Mouse (Mus musculus) midbrain, embryonic 10.5 days (tissue): ENCODE measurements around the gene Fam160b1. TPM values are rescaled to one million over a fixed set of nuclear protein-coding genes. Genes with fewer than 3 reads are reported as not detected.

Experiments
- DNase-seq: peaks from one replicate; pipeline ENCODE4 v3.0.0-alpha.2; 2017; ENCODE audit warnings: low spot score
- H3K27ac ChIP-seq: fragments of 300-500 bp; sonication (generic); replicated peaks from 2 replicates; pipeline ENCODE4 v1.5.1; 2016; ENCODE audit warnings: mild to moderate bottlenecking
- H3K27me3 ChIP-seq: fragments of 300-500 bp; sonication (generic); 2 replicates; pipeline ENCODE4 v1.6.1; 2016; ENCODE audit warnings: low read depth, mild to moderate bottlenecking; ENCODE audit not compliant: poor library complexity, severe bottlenecking
- H3K36me3 ChIP-seq: fragments of 300-500 bp; sonication (generic); 2 replicates; pipeline ENCODE4 v1.6.1; 2016; ENCODE audit warnings: mild to moderate bottlenecking, moderate library complexity
- H3K4me1 ChIP-seq: fragments of 300-500 bp; sonication (generic); 2 replicates; pipeline ENCODE4 v1.6.1; 2016
- H3K4me3 ChIP-seq: fragments of 300-500 bp; sonication (generic); 2 replicates; pipeline ENCODE4 v1.5.1; 2016; ENCODE audit warnings: mild to moderate bottlenecking, moderate library complexity
- H3K9me3 ChIP-seq: fragments of 300-500 bp; sonication (generic); replicated peaks from 2 replicates; pipeline ENCODE4 v1.6.1; 2016; ENCODE audit warnings: mild to moderate bottlenecking
- WGBS: fragments of 180-500 bp; shearing (Covaris S2); methylation state at CpG from one replicate; pipeline ENCODE4 v1.1.7; 2016; 5-methylcytosine and 5-hydroxymethylcytosine counted together
- polyA plus RNA-seq: library from polyadenylated mRNA; unstranded; fragments of >200 nt; fragmentation: Nextera tagmentation; extraction: Ambion mirVana; gene quantifications from 2 replicates; pipeline ENCODE4 v1.2.1, GENCODE M21; 2016

Fam160b1 gene
- polyA plus RNA-seq, 1 experiment from 2014 or later: 10.2 TPM

GRCm38 (mm10) chr19:57353228-57353627, 7.3 kb upstream of the Fam160b1 start:
- Histone ChIP-seq H3K4me1 (peaks cover 13% of the 10 kb centered on the region), H3K27me3 (no peaks in the 10 kb centered on the region), H3K27ac (no peak overlapping the region), H3K9me3 (no peaks in the 10 kb centered on the region), H3K36me3 (0 out of 2 replicates have a peak, but pooled peaks cover 1% of the 10 kb centered on the region), H3K4me3 (no peak overlapping the region)
- 90% methylated on average over 10 of the region's 10 CpGs for WGBS
- DNase-seq: no peak

GRCm38 (mm10) chr19:57354050-57354449, 6.4 kb upstream of the Fam160b1 start:
- 94% methylated on average over 11 of the region's 11 CpGs for WGBS
- H3K27me3 ChIP-seq: no peaks in the 10 kb centered on the region
- DNase-seq: no peak

DNA sequence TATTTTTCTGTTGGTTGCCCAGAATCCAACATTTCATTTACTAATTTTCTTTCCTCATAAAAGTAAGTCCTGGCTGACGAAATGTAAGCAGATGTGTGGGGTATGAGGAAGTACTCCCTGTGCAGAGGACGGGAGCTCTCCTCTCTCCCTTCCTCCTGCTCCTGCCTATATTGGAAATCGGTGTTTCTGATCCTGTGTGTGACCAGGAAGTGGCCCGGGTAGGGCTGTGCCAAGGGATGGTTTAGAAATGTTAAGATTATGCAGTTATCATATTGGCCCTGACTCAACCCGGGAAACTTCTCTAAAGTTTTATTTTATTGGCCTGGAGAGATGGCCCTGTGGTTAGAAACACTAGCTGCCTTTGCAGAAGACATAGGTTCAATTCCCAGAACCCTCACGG, 5.8 kb upstream of the Fam160b1 start:
- Histone ChIP-seq H3K4me1 (peaks cover 25% of the 10 kb centered on the region), H3K9me3 (no peaks in the 10 kb centered on the region), H3K4me3 (no peak overlapping the region), H3K36me3 (0 out of 2 replicates have a peak, but pooled peaks cover 5% of the 10 kb centered on the region), H3K27ac (no peak overlapping the region), H3K27me3 (no peaks in the 10 kb centered on the region)
- DNase-seq: no peak
- 92% methylated on average over 6 of the region's 6 CpGs for WGBS

More at GRCm38 (mm10) chr19:57354050-57354449, 6.4 kb upstream of the Fam160b1 start:
- Histone ChIP-seq H3K36me3 (0 out of 2 replicates have a peak, but pooled peaks cover 5% of the 10 kb centered on the region), H3K4me3 (no peak overlapping the region), H3K4me1 (peaks cover 20% of the 10 kb centered on the region), H3K27ac (no peak overlapping the region), H3K9me3 (no peaks in the 10 kb centered on the region)

DNA sequence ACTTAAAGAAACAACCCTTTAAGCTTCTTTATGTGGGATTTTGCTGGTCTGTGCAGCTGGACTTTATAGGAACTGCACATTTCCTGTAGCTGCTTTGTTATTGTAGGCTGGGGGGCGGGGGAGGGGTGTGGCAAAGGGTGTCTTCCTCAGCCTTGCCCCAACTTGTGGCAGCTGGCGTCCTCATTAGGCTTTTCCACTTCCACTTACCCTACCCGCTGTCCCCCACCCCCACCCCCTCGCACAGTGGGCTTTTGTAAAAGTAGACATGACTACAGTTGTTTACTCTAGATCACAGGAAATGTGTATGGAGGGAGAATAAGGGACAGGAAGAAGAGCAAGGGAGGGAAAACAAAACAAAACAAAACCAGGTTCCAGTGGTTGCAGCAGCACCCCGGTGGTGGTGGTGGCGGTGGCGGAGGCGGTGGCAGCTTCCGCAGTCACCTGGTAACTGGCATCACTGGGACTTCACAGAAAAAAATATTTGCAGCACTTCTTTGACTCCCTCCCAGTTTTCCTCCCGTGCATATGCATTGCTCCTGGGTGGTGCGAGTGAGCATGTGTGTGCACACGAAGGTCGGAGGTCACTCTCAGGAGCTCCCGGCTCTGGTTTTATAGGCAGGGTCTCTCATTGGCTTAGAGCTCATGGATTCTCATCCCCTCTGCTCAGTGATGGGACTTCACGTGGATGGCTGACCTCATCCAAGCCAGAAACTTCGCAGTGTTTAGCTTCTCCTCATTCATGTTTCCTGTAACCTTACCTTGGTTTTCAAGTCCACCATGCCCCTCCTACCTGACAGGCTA, 4.8 kb upstream of the Fam160b1 start:
- H3K4me1 ChIP-seq: peaks cover 32% of the 10 kb centered on the region
- no peaks in the 10 kb centered on the region for H3K9me3 ChIP-seq
- 0 out of 2 replicates have a peak overlapping the region, but pooled peaks have one; percentile 17 for H3K27ac ChIP-seq
- 0 out of 2 replicates have a peak, but pooled peaks cover 5% of the 10 kb centered on the region for H3K36me3 ChIP-seq
- DNase-seq: no peak
- 84% methylated on average over 16 of the region's 16 CpGs for WGBS
- no peak overlapping the region for H3K4me3 ChIP-seq
- no peaks in the 10 kb centered on the region for H3K27me3 ChIP-seq

DNA sequence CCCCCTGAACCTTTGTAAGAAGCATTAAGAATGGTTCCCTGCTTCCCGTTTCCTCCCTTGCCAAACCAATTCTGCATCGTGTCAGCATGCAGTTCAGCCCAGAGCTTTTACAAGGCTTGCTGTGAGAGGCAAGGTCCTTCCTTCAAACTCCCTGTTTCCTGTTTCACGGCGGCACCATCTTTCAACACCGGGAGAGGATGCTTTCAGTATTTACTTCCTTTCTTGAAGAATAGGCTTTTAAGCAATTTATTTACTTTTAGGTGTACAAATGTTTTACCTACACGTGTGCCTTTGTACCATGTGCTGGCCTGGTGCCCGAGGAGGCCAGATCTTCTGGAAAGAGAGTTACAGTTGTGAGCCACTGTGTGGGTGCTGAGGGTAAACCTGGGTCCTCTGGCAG, 4.2 kb upstream of the Fam160b1 start:
- no peaks in the 10 kb centered on the region for H3K9me3 ChIP-seq
- peaks cover 32% of the 10 kb centered on the region for H3K4me1 ChIP-seq
- H3K4me3 ChIP-seq: no peak overlapping the region
- H3K27me3 ChIP-seq: no peaks in the 10 kb centered on the region
- DNase-seq: no peak
- 85% methylated on average over 7 of the region's 7 CpGs for WGBS
- no peak overlapping the region for H3K27ac ChIP-seq
- 0 out of 2 replicates have a peak, but pooled peaks cover 5% of the 10 kb centered on the region for H3K36me3 ChIP-seq

GRCm38 (mm10) chr19:57357244-57357643, 3.2 kb upstream of the Fam160b1 start:
- no peak for DNase-seq
- 85% methylated on average over 6 of the region's 6 CpGs for WGBS
- no peaks in the 10 kb centered on the region for H3K9me3 ChIP-seq
- 0 out of 2 replicates have a peak, but pooled peaks cover 5% of the 10 kb centered on the region for H3K36me3 ChIP-seq
- H3K27ac ChIP-seq: no peak overlapping the region
- H3K27me3 ChIP-seq: no peaks in the 10 kb centered on the region
- peaks cover 36% of the 10 kb centered on the region for H3K4me1 ChIP-seq
- no peak overlapping the region for H3K4me3 ChIP-seq

- no peak overlapping the region for H3K4me3 ChIP-seq
- WGBS: 92% methylated on average over 5 of the region's 5 CpGs
These were observed 2.7 kb upstream of the Fam160b1 start for GRCm38 (mm10) chr19:57357811-57358210.

DNA sequence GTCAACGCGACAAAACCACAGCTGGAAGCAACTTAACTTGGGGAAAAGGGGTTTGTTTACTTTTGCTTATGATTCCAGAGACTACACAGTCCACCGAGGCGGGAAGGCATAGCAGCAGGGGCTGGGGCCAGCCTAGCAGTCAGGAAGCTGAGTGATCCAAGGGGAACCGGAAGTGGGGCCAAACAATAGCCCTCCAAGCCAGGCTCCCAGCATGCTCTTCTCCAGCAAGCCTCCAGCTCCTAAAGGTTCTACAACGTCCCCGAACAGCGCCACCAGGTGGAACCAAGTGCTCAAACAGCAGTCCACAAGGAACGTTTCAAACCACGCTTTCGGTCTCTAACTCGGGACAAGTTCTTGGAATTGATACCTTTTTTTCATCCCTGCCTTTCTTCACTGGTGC, 2.2 kb upstream of the Fam160b1 start:
- Histone ChIP-seq H3K27ac (0 out of 2 replicates have a peak overlapping the region, but pooled peaks have one; percentile 42), H3K4me3 (no peak overlapping the region), H3K4me1 (peaks cover 47% of the 10 kb centered on the region), H3K9me3 (no peaks in the 10 kb centered on the region), H3K36me3 (0 out of 2 replicates have a peak, but pooled peaks cover 5% of the 10 kb centered on the region), H3K27me3 (no peaks in the 10 kb centered on the region)
- WGBS: 84% methylated on average over 12 of the region's 12 CpGs
- DNase-seq: no peak

More at GRCm38 (mm10) chr19:57357811-57358210, 2.7 kb upstream of the Fam160b1 start:
- Histone ChIP-seq H3K36me3 (0 out of 2 replicates have a peak, but pooled peaks cover 5% of the 10 kb centered on the region), H3K27ac (0 out of 2 replicates have a peak overlapping the region, but pooled peaks have one; percentile 42), H3K9me3 (no peaks in the 10 kb centered on the region), H3K27me3 (no peaks in the 10 kb centered on the region), H3K4me1 (peaks cover 42% of the 10 kb centered on the region)
- DNase-seq: no peak

DNA sequence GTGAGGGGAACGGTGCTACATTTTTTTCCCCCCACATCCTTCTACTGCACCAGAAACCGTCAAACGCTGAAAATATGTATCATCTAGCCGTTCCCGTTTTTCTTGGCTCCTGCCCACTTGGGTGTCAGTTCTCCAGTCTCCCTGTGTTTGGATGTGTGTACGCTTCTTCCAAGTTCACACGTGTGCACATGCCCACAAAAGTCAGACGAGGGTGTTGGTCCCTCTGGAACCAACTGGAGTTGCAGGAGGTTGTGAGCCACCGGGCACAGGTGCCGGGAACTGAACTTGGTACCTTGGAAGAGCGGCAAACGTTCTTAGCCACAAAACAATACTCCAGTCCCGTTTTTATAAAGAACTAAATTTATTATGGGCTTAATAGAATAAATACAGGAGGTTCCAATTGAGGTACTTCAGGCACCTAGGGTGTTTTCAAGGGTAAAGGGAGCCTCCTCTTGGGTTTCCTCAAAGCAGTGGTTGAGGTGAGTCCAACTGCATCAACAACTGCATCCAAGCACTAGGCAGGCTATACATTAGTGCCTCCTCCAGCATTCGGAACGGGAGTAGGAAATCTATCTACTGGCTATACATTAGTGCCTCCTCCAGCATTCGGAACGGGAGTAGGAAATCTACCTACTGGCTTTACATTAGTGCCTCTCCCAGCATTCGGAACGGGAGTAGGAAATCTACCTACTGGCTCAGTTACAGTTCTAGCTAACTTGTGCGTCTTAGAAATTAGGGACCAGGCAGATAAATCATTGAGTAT, 1.5 kb upstream of the Fam160b1 start:
- Histone ChIP-seq H3K4me3 (no peak overlapping the region), H3K27me3 (no peaks in the 10 kb centered on the region), H3K4me1 (peaks cover 54% of the 10 kb centered on the region), H3K9me3 (no peaks in the 10 kb centered on the region), H3K27ac (no peak overlapping the region), H3K36me3 (0 out of 2 replicates have a peak, but pooled peaks cover 5% of the 10 kb centered on the region)
- DNase-seq: no peak
- WGBS: 96% methylated on average over 20 of the region's 20 CpGs

DNA sequence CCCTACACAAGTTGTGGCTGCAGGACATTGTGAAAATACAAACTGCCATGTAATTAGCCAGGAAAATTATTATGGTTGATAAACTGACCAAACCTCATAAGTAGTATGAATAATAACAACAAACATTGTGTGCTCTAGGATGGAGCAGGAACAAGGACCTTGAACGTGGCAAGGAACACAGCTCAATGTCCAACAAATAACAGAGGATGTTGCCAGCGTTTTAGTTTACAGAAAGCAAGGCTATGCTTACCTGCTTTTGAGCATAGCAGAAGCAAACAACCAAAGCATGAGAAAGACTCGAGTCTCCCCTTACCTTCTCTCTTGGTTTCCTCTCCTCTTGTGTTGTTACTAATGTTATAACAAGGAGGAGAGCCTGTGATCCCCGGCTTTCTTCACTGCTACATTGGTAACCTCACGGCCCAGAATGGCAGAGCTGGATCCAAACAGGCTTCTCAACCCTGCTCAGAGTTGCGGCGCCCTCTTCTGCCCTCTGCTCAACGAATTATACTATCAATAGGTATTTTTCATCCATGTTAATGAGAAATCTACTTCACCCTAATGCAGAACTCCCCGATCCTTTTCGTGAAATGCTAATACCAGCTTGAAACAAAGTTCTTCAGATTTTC, 666 bp upstream of the Fam160b1 start:
- H3K4me1 ChIP-seq: peaks cover 62% of the 10 kb centered on the region
- DNase-seq: no peak
- peak overlapping the region; percentile 99 for H3K27ac ChIP-seq
- peak overlapping the region; percentile 93 for H3K4me3 ChIP-seq
- H3K27me3 ChIP-seq: no peaks in the 10 kb centered on the region
- WGBS: 59% methylated on average over 10 of the region's 10 CpGs
- H3K9me3 ChIP-seq: no peaks in the 10 kb centered on the region
- 0 out of 2 replicates have a peak, but pooled peaks cover 5% of the 10 kb centered on the region for H3K36me3 ChIP-seq

DNA sequence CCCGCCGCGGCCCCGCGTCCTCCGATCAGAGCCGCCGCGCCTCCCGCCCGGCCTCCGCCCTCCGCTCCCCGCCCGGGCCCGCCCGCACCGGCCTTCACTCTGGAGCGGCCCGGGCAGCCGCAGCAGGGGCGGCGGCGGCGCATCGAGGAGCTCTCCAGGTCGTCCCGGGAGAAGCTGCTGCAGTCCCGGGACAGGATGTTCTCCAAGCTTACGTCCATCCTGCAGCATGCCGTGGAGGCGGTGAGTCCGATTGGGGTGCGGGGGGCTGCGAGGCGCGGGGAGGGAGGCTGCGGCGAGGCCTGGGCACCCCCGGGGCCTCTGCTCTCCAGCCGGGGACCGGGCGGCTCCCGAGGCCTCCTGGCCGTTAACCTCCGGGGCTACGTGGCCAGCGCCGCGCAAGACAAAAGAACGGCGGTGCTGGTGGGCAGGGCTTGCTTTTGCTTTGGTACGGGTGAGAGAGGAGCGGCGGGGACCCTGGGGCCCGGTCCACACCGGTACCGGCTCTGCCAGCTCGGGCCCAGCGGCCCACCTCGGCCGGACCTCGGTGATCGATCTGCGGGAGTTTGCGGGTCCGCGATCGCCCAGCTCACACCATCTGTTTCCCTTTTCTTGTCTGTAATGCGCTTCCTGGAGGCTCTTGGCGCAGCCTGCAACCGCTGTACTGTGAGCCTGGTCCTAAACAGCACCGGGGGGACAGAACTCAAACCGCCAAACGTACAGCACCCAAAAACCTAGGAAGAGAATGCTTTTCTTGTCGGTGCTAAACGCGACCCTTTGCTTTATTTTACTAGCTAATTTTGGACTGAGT, 855 bp downstream of the Fam160b1 start:
- Histone ChIP-seq H3K4me3 (peak overlapping the region; percentile 93), H3K9me3 (no peaks in the 10 kb centered on the region), H3K4me1 (peaks cover 70% of the 10 kb centered on the region), H3K27me3 (no peaks in the 10 kb centered on the region), H3K27ac (peak overlapping the region; percentile 99), H3K36me3 (0 out of 2 replicates have a peak, but pooled peaks cover 5% of the 10 kb centered on the region)
- DNase-seq: peak; percentile 78
- under 1% methylated on average over 78 of the region's 78 CpGs for WGBS
